8 mouse cellular contexts compared by ENCODE assay signal in the genomic region with DNA sequence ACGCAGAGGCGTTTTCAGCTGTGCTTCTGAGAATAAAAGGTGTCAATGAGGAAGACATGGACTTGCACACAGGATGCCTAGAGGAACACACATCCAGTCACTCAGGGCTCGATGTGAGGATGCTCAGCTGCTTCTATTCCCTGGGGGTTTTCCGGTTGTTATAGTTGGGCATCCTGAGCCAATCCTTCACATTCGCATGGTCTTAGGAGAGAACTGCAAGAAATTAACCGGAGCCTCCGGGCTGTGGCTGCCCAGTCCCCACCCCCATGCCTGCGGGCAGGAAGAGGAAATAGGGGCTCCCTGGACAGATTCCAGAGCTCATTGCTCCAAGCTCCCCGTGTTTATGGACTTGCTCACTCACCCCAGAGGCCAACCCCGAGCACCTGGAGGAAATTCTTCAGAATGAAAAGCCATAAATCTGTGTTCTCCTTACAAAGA.
A peak's percentile ranks its signal among the peaks of the same experiment; 100 is the strongest.
DNase-seq lines count a peak whose midpoint lies in the region; ATAC-seq lines count a peak whose summit lies in the region.

No protein-coding gene starts in this region.

- 14% methylated on average over 10 of the region's 10 CpGs for WGBS in embryonic facial prominence, embryonic 15.5 days
- 14% methylated on average over 10 of the region's 10 CpGs for WGBS in limb, embryonic 10.5 days
- 61% methylated on average over 10 of the region's 10 CpGs for WGBS in midbrain, embryonic 11.5 days

- no peaks in the 10 kb centered on the region for H3K36me3 ChIP-seq in embryonic facial prominence, embryonic 15.5 days
- peaks cover 6% of the 10 kb centered on the region for H3K36me3 ChIP-seq in limb, embryonic 10.5 days
- no peaks in the 10 kb centered on the region for H3K36me3 ChIP-seq in midbrain, embryonic 11.5 days (ENCODE audit: control insufficient read depth, insufficient read depth, low read length)

- H3K4me3 ChIP-seq in embryonic facial prominence, embryonic 15.5 days (replicated peaks), result peak overlapping the region; percentile 44
- peak overlapping the region; percentile 71 for H3K4me3 ChIP-seq in limb, embryonic 10.5 days
- no peak overlapping the region for H3K4me3 ChIP-seq in midbrain, embryonic 11.5 days (ENCODE audit: low read depth, low read length)

- H3K9ac ChIP-seq in embryonic facial prominence, embryonic 15.5 days, result peak overlapping the region; percentile 2; the same call in 1 of the 2 replicates
- H3K9ac ChIP-seq in midbrain, embryonic 11.5 days (ENCODE audit: low read length), result no peak overlapping the region

- ATAC-seq in embryonic facial prominence, embryonic 15.5 days (ENCODE audit: insufficient number of reproducible peaks, low FRiP score, low TSS enrichment, low read depth), result no peak
- peak; percentile 32 to 52 for ATAC-seq in hematopoietic stem cell, adult 5-6 weeks (replicated peaks in 1 of 2; ENCODE audit: insufficient read depth in 1 of 2, low FRiP score in 2 of 2, low TSS enrichment in 1 of 2, low read depth in 1 of 2, poor library complexity in 2 of 2, severe bottlenecking in 2 of 2)
- peak; percentile 15 for ATAC-seq in midbrain, embryonic 11.5 days (ENCODE audit: low FRiP score)

- DNase-seq in layer of hippocampus, adult 11-12 months (ENCODE audit: low spot score), result peak; percentile 58
- no peak for DNase-seq in layer of hippocampus, postnatal 36 days
- DNase-seq in limb, embryonic 10.5 days (ENCODE audit: low spot score), result peak; percentile 79
- peak; percentile 87 for DNase-seq in midbrain, embryonic 11.5 days (ENCODE audit: low spot score, missing footprints)
- no peak for DNase-seq in frontal cortex, adult 2 months (ENCODE audit: extremely low spot score in 1 of 2, low spot score in 1 of 2)
- no peak for DNase-seq in cerebellum, adult 9-10 months

- no peaks in the 10 kb centered on the region for H3K27me3 ChIP-seq in embryonic facial prominence, embryonic 15.5 days
- H3K27me3 ChIP-seq in limb, embryonic 10.5 days (ENCODE audit: low read depth, poor library complexity, severe bottlenecking), result no peaks in the 10 kb centered on the region
- H3K27me3 ChIP-seq in midbrain, embryonic 11.5 days (ENCODE audit: control insufficient read depth, insufficient read depth, low read length), result no peaks in the 10 kb centered on the region

- no peaks in the 10 kb centered on the region for H3K9me3 ChIP-seq in embryonic facial prominence, embryonic 15.5 days (replicated peaks)
- H3K9me3 ChIP-seq in limb, embryonic 10.5 days (replicated peaks), result no peaks in the 10 kb centered on the region
- H3K9me3 ChIP-seq in midbrain, embryonic 11.5 days (ENCODE audit: control insufficient read depth, low read length), result no peaks in the 10 kb centered on the region

- peak overlapping the region; percentile 46 for H3K4me2 ChIP-seq in embryonic facial prominence, embryonic 15.5 days (replicated peaks)
- no peak overlapping the region for H3K4me2 ChIP-seq in midbrain, embryonic 11.5 days

- peaks cover 90% of the 10 kb centered on the region for H3K4me1 ChIP-seq in embryonic facial prominence, embryonic 15.5 days
- H3K4me1 ChIP-seq in limb, embryonic 10.5 days, result peaks cover 100% of the 10 kb centered on the region
- H3K4me1 ChIP-seq in midbrain, embryonic 11.5 days (ENCODE audit: control insufficient read depth, insufficient read depth, low read length), result peaks cover 55% of the 10 kb centered on the region

- H3K27ac ChIP-seq in embryonic facial prominence, embryonic 15.5 days (replicated peaks), result peak overlapping the region; percentile 95
- peak overlapping the region; percentile 93 for H3K27ac ChIP-seq in limb, embryonic 10.5 days
- peak overlapping the region; percentile 49 for H3K27ac ChIP-seq in midbrain, embryonic 11.5 days (ENCODE audit: low read depth, low read length)

Comparison
In these comparisons a context has a peak if more than half of its experiments do, and no peak if none do; other contexts are left out.
1. DNase-seq: peak in layer of hippocampus, adult 11-12 months (single experiment), limb, embryonic 10.5 days (single experiment) and midbrain, embryonic 11.5 days (single experiment); none in layer of hippocampus, postnatal 36 days (0 of 2), frontal cortex, adult 2 months (0 of 2) and cerebellum, adult 9-10 months (single experiment).
2. Peak in every context shown above with its lines, with median percentiles within 50 percentile points of each other: H3K27ac ChIP-seq.